Mouse (Mus musculus): ENCODE results near the gene Tgm5. TPM values are rescaled to one million over a fixed set of nuclear protein-coding genes. Genes with fewer than 3 reads are reported as not detected.
"Not testable (repeated sequence)": the region's sequence is repeated elsewhere in the genome, so short reads cannot be mapped to it uniquely, and the experiment has no call there.

Tgm5 gene
- total and polyA plus RNA-seq, 3 experiments = 0.11 TPM; not detected in 2

GRCm38 (mm10) chr2:121003586-121003985 is 82.1 kb downstream of the Tgm5 start:
- TF ChIP-seq POLR2AphosphoS5 (IDR thresholded peaks at IDR 0.05; ENCODE audit: insufficient replicate concordance, low read depth, low read length) (no peak), GATA2 (IDR thresholded peaks at IDR 0.05; ENCODE audit: borderline replicate concordance, low read depth, low read length) (no peak), CTCF (IDR thresholded peaks at IDR 0.05; ENCODE audit: low read depth, low read length) (no peak), TAL1 (conservative IDR thresholded peaks at IDR 0.05; ENCODE audit: low read depth, low read length) (no peak), GATA1 (IDR thresholded peaks at IDR 0.05; ENCODE audit: borderline replicate concordance, low read length) (no peak)
- DNase-seq (ENCODE audit: low spot score) (no peak), ATAC-seq (ENCODE audit: extremely low read depth, insufficient number of reproducible peaks, low FRiP score, poor library complexity, severe bottlenecking) (no peak)
- Histone ChIP-seq H3K4me3 (ENCODE audit: low read depth, low read length) (no peak overlapping the region), H3K4me1 (ENCODE audit: insufficient read depth, low read depth, low read length) (peaks cover 4% of the 10 kb centered on the region), H3K27me3 (ENCODE audit: insufficient read depth, low read length) (no peaks in the 10 kb centered on the region), H3K9me3 (replicated peaks) (no peaks in the 10 kb centered on the region), H3K36me3 (replicated peaks) (peaks cover 42% of the 10 kb centered on the region)

- no peak for DNase-seq (ENCODE audit: low spot score)
- H3K4me3 ChIP-seq (ENCODE audit: low read depth, low read length) = no peak overlapping the region
- no peak for ATAC-seq (ENCODE audit: extremely low read depth, insufficient number of reproducible peaks, low FRiP score, poor library complexity, severe bottlenecking)
Observed at GRCm38 (mm10) chr2:120998863-120999262, 86.8 kb downstream of the Tgm5 start.

GRCm38 (mm10) chr2:120996607-120997006 is 89.0 kb downstream of the Tgm5 start:
- not testable (repeated sequence) for H3K27me3 ChIP-seq (ENCODE audit: insufficient read depth, low read length); DNase-seq (ENCODE audit: low spot score); H3K4me1 ChIP-seq (ENCODE audit: insufficient read depth, low read depth, low read length); H3K9me3 ChIP-seq (replicated peaks); ATAC-seq (ENCODE audit: extremely low read depth, insufficient number of reproducible peaks, low FRiP score, poor library complexity, severe bottlenecking); H3K4me3 ChIP-seq (ENCODE audit: low read depth, low read length)
- H3K36me3 ChIP-seq (replicated peaks) = peaks cover 42% of the 10 kb centered on the region

More at GRCm38 (mm10) chr2:120998863-120999262, 86.8 kb downstream of the Tgm5 start:
- H3K9me3 ChIP-seq (replicated peaks) = no peaks in the 10 kb centered on the region
- no peaks in the 10 kb centered on the region for H3K4me1 ChIP-seq (ENCODE audit: insufficient read depth, low read depth, low read length)
- H3K36me3 ChIP-seq (replicated peaks) = peaks cover 42% of the 10 kb centered on the region
- H3K27me3 ChIP-seq (ENCODE audit: insufficient read depth, low read length) = no peaks in the 10 kb centered on the region
- TF ChIP-seq GATA1 (IDR thresholded peaks at IDR 0.05; ENCODE audit: borderline replicate concordance, low read length) (no peak), TAL1 (conservative IDR thresholded peaks at IDR 0.05; ENCODE audit: low read depth, low read length) (no peak), GATA2 (IDR thresholded peaks at IDR 0.05; ENCODE audit: borderline replicate concordance, low read depth, low read length) (no peak), POLR2AphosphoS5 (IDR thresholded peaks at IDR 0.05; ENCODE audit: insufficient replicate concordance, low read depth, low read length) (no peak), CTCF (IDR thresholded peaks at IDR 0.05; ENCODE audit: low read depth, low read length) (no peak)

Other genes with a start within 250 kb of the Tgm5 start
- 26.2 and 33.2 TPM in 2 replicates for gene Cdan1, start 235.7 kb downstream of the Tgm5 start, total RNA-seq (2014; fragmentation: Nextera tagmentation)
- gene Cdan1, start 235.7 kb downstream of the Tgm5 start, total RNA-seq (2017) = 18.4 and 19.9 TPM in 2 replicates
- 63.1 and 92.7 TPM in 2 replicates for gene Cdan1, start 235.7 kb downstream of the Tgm5 start, polyA plus RNA-seq (2012)
- gene Ttbk2, start 235.2 kb downstream of the Tgm5 start, total RNA-seq (2014; fragmentation: Nextera tagmentation) = 7.1 and 9.2 TPM in 2 replicates
- 7.3 and 8.4 TPM in 2 replicates for gene Ttbk2, start 235.2 kb downstream of the Tgm5 start, total RNA-seq (2017)
- 4.9 and 5.8 TPM in 2 replicates for gene Ttbk2, start 235.2 kb downstream of the Tgm5 start, polyA plus RNA-seq (2012)
- 49.1 and 49.4 TPM in 2 replicates for gene Ubr1, start 115.1 kb downstream of the Tgm5 start, total RNA-seq (2014; fragmentation: Nextera tagmentation)
- gene Ubr1, start 115.1 kb downstream of the Tgm5 start, total RNA-seq (2017) = 27.6 and 33.2 TPM in 2 replicates
- gene Ubr1, start 115.1 kb downstream of the Tgm5 start, polyA plus RNA-seq (2012) = 19.7 and 26.5 TPM in 2 replicates
- 16.9 and 22.8 TPM in 2 replicates for gene Tmem62, start 108.8 kb downstream of the Tgm5 start, total RNA-seq (2014; fragmentation: Nextera tagmentation)
- 16.7 and 19.5 TPM in 2 replicates for gene Tmem62, start 108.8 kb downstream of the Tgm5 start, total RNA-seq (2017)
- gene Tmem62, start 108.8 kb downstream of the Tgm5 start, polyA plus RNA-seq (2012) = 1.7 and 2.1 TPM in 2 replicates
- 53.7 and 55.4 TPM in 2 replicates for gene Ccndbp1, start 77.4 kb downstream of the Tgm5 start, total RNA-seq (2014; fragmentation: Nextera tagmentation)
- 66.2 and 70.5 TPM in 2 replicates for gene Ccndbp1, start 77.4 kb downstream of the Tgm5 start, total RNA-seq (2017)
- 8.0 and 14.7 TPM in 2 replicates for gene Ccndbp1, start 77.4 kb downstream of the Tgm5 start, polyA plus RNA-seq (2012)
- gene Epb42, start 48.8 kb downstream of the Tgm5 start, total RNA-seq (2014; fragmentation: Nextera tagmentation) = 11.5 and 88.7 TPM in 2 replicates
- 6.2 and 6.3 TPM in 2 replicates for gene Epb42, start 48.8 kb downstream of the Tgm5 start, total RNA-seq (2017)
- gene Epb42, start 48.8 kb downstream of the Tgm5 start, polyA plus RNA-seq (2012) = 1.0 and 1.1 TPM in 2 replicates
- gene Tgm7, start 24.0 kb upstream of the Tgm5 start, total RNA-seq (2014; fragmentation: Nextera tagmentation) = not detected in 2 replicates
- 0.05 TPM in 1 of 2 replicates, not detected in the other for gene Tgm7, start 24.0 kb upstream of the Tgm5 start, total RNA-seq (2017)
- gene Tgm7, start 24.0 kb upstream of the Tgm5 start, polyA plus RNA-seq (2012) = not detected in 2 replicates
- 25.1 and 29.3 TPM in 2 replicates for gene Adal, start 54.6 kb upstream of the Tgm5 start, total RNA-seq (2014; fragmentation: Nextera tagmentation)
- 15.2 and 15.5 TPM in 2 replicates for gene Adal, start 54.6 kb upstream of the Tgm5 start, total RNA-seq (2017)
- 2.4 and 2.9 TPM in 2 replicates for gene Adal, start 54.6 kb upstream of the Tgm5 start, polyA plus RNA-seq (2012)
- gene Lcmt2, start 54.8 kb upstream of the Tgm5 start, total RNA-seq (2014; fragmentation: Nextera tagmentation) = 8.1 and 12.0 TPM in 2 replicates
- gene Lcmt2, start 54.8 kb upstream of the Tgm5 start, total RNA-seq (2017) = 8.0 and 9.6 TPM in 2 replicates
- 7.4 and 9.3 TPM in 2 replicates for gene Lcmt2, start 54.8 kb upstream of the Tgm5 start, polyA plus RNA-seq (2012)
- 73.7 and 75.2 TPM in 2 replicates for gene Tubgcp4, start 84.8 kb upstream of the Tgm5 start, total RNA-seq (2014; fragmentation: Nextera tagmentation)
- 60.9 and 61.9 TPM in 2 replicates for gene Tubgcp4, start 84.8 kb upstream of the Tgm5 start, total RNA-seq (2017)
- 8.5 and 19.1 TPM in 2 replicates for gene Tubgcp4, start 84.8 kb upstream of the Tgm5 start, polyA plus RNA-seq (2012)
- gene Zscan29, start 85.3 kb upstream of the Tgm5 start, total RNA-seq (2014; fragmentation: Nextera tagmentation) = 20.1 and 29.1 TPM in 2 replicates
- gene Zscan29, start 85.3 kb upstream of the Tgm5 start, total RNA-seq (2017) = 12.9 and 16.3 TPM in 2 replicates
- gene Zscan29, start 85.3 kb upstream of the Tgm5 start, polyA plus RNA-seq (2012) = 10.2 and 10.3 TPM in 2 replicates
- gene Trp53bp1, start 185.6 kb upstream of the Tgm5 start, total RNA-seq (2014; fragmentation: Nextera tagmentation) = 41.1 and 44.1 TPM in 2 replicates
- gene Trp53bp1, start 185.6 kb upstream of the Tgm5 start, total RNA-seq (2017) = 20.1 and 21.6 TPM in 2 replicates
- gene Trp53bp1, start 185.6 kb upstream of the Tgm5 start, polyA plus RNA-seq (2012) = 16.2 and 25.9 TPM in 2 replicates
- gene Map1a, start 203.8 kb upstream of the Tgm5 start, total RNA-seq (2014; fragmentation: Nextera tagmentation) = 2.5 and 3.3 TPM in 2 replicates
- 0.66 and 2.2 TPM in 2 replicates for gene Map1a, start 203.8 kb upstream of the Tgm5 start, total RNA-seq (2017)
- gene Map1a, start 203.8 kb upstream of the Tgm5 start, polyA plus RNA-seq (2012) = 7.0 and 7.4 TPM in 2 replicates

All from G1E (cell line).